In the genomic region with DNA sequence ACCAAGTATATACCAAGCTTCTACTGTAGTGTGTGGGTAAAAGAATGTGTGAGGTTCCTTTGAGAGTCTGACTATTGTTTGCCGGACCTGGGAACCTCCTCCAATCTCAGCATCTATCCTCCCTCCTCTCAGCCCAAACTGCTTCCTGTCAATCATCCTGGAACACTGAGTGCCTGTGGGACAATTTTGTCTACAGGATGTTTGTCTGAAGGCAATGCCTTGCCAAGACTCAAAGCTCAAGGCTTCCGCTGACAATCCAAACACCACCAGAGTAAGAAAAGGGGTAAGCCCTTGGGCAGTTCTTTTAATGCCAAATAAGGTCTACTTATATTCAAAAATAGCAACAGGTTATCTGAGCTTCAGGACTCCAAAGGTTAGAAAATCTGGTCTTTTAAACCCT, we compare ENCODE assay signal across 24 mouse cellular contexts.
DNase-seq lines count a peak whose midpoint lies in the region; ATAC-seq and TF ChIP-seq lines count a peak whose summit lies in the region.
"Had no signal": no experiment of that assay in that cellular context is flagged by ENCODE, and none has a peak within 500 bp of the region (broad histone marks: within the 10 kb centered on the region; RNA-seq: fewer than 3 reads in every experiment).

No protein-coding gene starts in this region.

- no peaks in the 10 kb centered on the region for H3K27me3 ChIP-seq in heart, embryonic 12.5 days (replicated peaks)
- H3K27me3 ChIP-seq in liver, postnatal 0 days (ENCODE audit: insufficient read depth, low read length), result no peaks in the 10 kb centered on the region
- no peaks in the 10 kb centered on the region for H3K27me3 ChIP-seq in liver, embryonic 12.5 days (replicated peaks)
- H3K27me3 ChIP-seq in lung, embryonic 14.5 days (ENCODE audit: insufficient read depth, low read length), result no peaks in the 10 kb centered on the region
- no peaks in the 10 kb centered on the region for H3K27me3 ChIP-seq in kidney, embryonic 16.5 days (ENCODE audit: insufficient read depth, low read length)
- H3K27me3 ChIP-seq: CH12.LX; embryonic facial prominence, embryonic 15.5 days; hindbrain, embryonic 13.5 days; megakaryocyte, embryonic 14.5 days; neural tube, embryonic 13.5 days had no signal

- no peak overlapping the region for H3K9ac ChIP-seq in heart, embryonic 12.5 days
- H3K9ac ChIP-seq in liver, postnatal 0 days (replicated peaks), result no peak overlapping the region
- H3K9ac ChIP-seq in liver, embryonic 12.5 days, result no peak overlapping the region
- H3K9ac ChIP-seq in lung, embryonic 14.5 days, result no peak overlapping the region
- no peak overlapping the region for H3K9ac ChIP-seq in kidney, embryonic 16.5 days (replicated peaks; ENCODE audit: low read length)
- H3K9ac ChIP-seq: embryonic facial prominence, embryonic 15.5 days; hindbrain, embryonic 13.5 days; liver, embryonic 14.5 days; neural tube, embryonic 13.5 days had no signal

- no peak overlapping the region for H3K4me2 ChIP-seq in heart, embryonic 12.5 days
- no peak overlapping the region for H3K4me2 ChIP-seq in liver, postnatal 0 days (ENCODE audit: low read depth, low read length)
- H3K4me2 ChIP-seq in liver, embryonic 12.5 days, result no peak overlapping the region
- no peak overlapping the region for H3K4me2 ChIP-seq in lung, embryonic 14.5 days
- no peak overlapping the region for H3K4me2 ChIP-seq in kidney, embryonic 16.5 days (replicated peaks; ENCODE audit: low read depth, low read length)
- H3K4me2 ChIP-seq: embryonic facial prominence, embryonic 15.5 days; hindbrain, embryonic 13.5 days; neural tube, embryonic 13.5 days had no signal

- peak; percentile 98 for DNase-seq in heart, adult 11 months
- DNase-seq in liver, postnatal 0 days, result no peak
- DNase-seq in lung, embryonic 14.5 days, result peak; percentile 63
- peak; percentile 47 to 55 for DNase-seq in lung, postnatal 4 days
- no peak for DNase-seq in frontal cortex, postnatal 14 days (ENCODE audit: low spot score in 2 of 2)
- DNase-seq: adrenal gland, postnatal 25 days; cerebellum, adult 11-12 months; cerebellum, postnatal 14 days; kidney, adult 9 months; kidney, postnatal 4 days; midbrain, embryonic 14.5 days; right cerebral cortex, postnatal 14 days; thymus, postnatal 14 days had no signal

- 47% methylated on average over 2 of the region's 2 CpGs for WGBS in heart, embryonic 12.5 days
- 63% methylated on average over 2 of the region's 2 CpGs for WGBS in liver, postnatal 0 days (ENCODE audit: insufficient replicate concordance)
- WGBS in liver, embryonic 12.5 days (ENCODE audit: insufficient replicate concordance), result 68% methylated on average over 2 of the region's 2 CpGs
- WGBS in lung, embryonic 14.5 days, result 58% methylated on average over 2 of the region's 2 CpGs
- WGBS in kidney, embryonic 16.5 days, result 76% methylated on average over 2 of the region's 2 CpGs

- no peak overlapping the region for H3K27ac ChIP-seq in heart, embryonic 12.5 days (ENCODE audit: poor library complexity, severe bottlenecking)
- H3K27ac ChIP-seq in liver, postnatal 0 days (ENCODE audit: low read depth), result no peak overlapping the region
- H3K27ac ChIP-seq in liver, embryonic 12.5 days, result no peak overlapping the region
- 0 out of 2 replicates have a peak overlapping the region, but pooled peaks have one; percentile 44 for H3K27ac ChIP-seq in lung, embryonic 14.5 days (ENCODE audit: low read depth)
- no peak overlapping the region for H3K27ac ChIP-seq in kidney, embryonic 16.5 days (ENCODE audit: low read length)
- H3K27ac ChIP-seq: embryonic facial prominence, embryonic 15.5 days; hindbrain, embryonic 13.5 days; liver, embryonic 14.5 days; neural tube, embryonic 13.5 days had no signal

- H3K4me3 ChIP-seq in heart, embryonic 12.5 days, result no peak overlapping the region
- H3K4me3 ChIP-seq in liver, postnatal 0 days (ENCODE audit: low read depth, low read length), result no peak overlapping the region
- no peak overlapping the region for H3K4me3 ChIP-seq in liver, embryonic 12.5 days
- no peak overlapping the region for H3K4me3 ChIP-seq in lung, embryonic 14.5 days (ENCODE audit: low read depth, low read length)
- H3K4me3 ChIP-seq in kidney, embryonic 16.5 days (ENCODE audit: low read length), result no peak overlapping the region
- H3K4me3 ChIP-seq: embryonic facial prominence, embryonic 15.5 days; hindbrain, embryonic 13.5 days; megakaryocyte, embryonic 14.5 days; neural tube, embryonic 13.5 days had no signal

- ATAC-seq in heart, embryonic 12.5 days (ENCODE audit: insufficient number of reproducible peaks, low FRiP score), result no peak
- ATAC-seq in liver, postnatal 0 days, result no peak
- no peak for ATAC-seq in liver, embryonic 12.5 days
- ATAC-seq in lung, embryonic 14.5 days (ENCODE audit: insufficient read depth), result no peak
- no peak for ATAC-seq in kidney, embryonic 16.5 days (ENCODE audit: low FRiP score, low TSS enrichment)
- ATAC-seq: forebrain, embryonic 16.5 days; inflammation-experienced regulatory T-cells, adult 6 months had no signal

- no peak for TF ChIP-seq CTCF in liver, postnatal 0 days (IDR thresholded peaks at IDR 0.05; ENCODE audit: low read depth)
- no peak for TF ChIP-seq CTCF in lung, embryonic 14.5 days (IDR thresholded peaks at IDR 0.05; ENCODE audit: low read depth)

- TF ChIP-seq EP300 in liver, postnatal 0 days (IDR thresholded peaks at IDR 0.05; ENCODE audit: low read depth), result 0 out of 2 replicates have a peak, but pooled peaks have one; percentile 16

- H3K36me3 ChIP-seq in heart, embryonic 12.5 days, result no peaks in the 10 kb centered on the region
- H3K36me3 ChIP-seq in liver, postnatal 0 days (replicated peaks; ENCODE audit: insufficient read depth, low read length), result no peaks in the 10 kb centered on the region
- no peaks in the 10 kb centered on the region for H3K36me3 ChIP-seq in liver, embryonic 12.5 days
- no peaks in the 10 kb centered on the region for H3K36me3 ChIP-seq in lung, embryonic 14.5 days (ENCODE audit: insufficient read depth)
- H3K36me3 ChIP-seq in kidney, embryonic 16.5 days (ENCODE audit: insufficient read depth, low read length), result no peaks in the 10 kb centered on the region
- H3K36me3 ChIP-seq: embryonic facial prominence, embryonic 15.5 days; hindbrain, embryonic 13.5 days; neural tube, embryonic 13.5 days had no signal

- H3K9me3 ChIP-seq in heart, embryonic 12.5 days (replicated peaks), result 0 out of 2 replicates have a peak, but pooled peaks cover 2% of the 10 kb centered on the region
- H3K9me3 ChIP-seq in liver, postnatal 0 days (ENCODE audit: low read length), result no peaks in the 10 kb centered on the region; the same call in 1 of the 2 replicates
- no peaks in the 10 kb centered on the region for H3K9me3 ChIP-seq in liver, embryonic 12.5 days (replicated peaks)
- H3K9me3 ChIP-seq in lung, embryonic 14.5 days (ENCODE audit: low read depth, low read length), result no peaks in the 10 kb centered on the region
- 0 out of 2 replicates have a peak, but pooled peaks cover 3% of the 10 kb centered on the region for H3K9me3 ChIP-seq in kidney, embryonic 16.5 days (ENCODE audit: low read length)
- H3K9me3 ChIP-seq: embryonic facial prominence, embryonic 15.5 days had no signal

- peaks cover 20% of the 10 kb centered on the region for H3K4me1 ChIP-seq in heart, embryonic 12.5 days (replicated peaks)
- 0 out of 2 replicates have a peak, but pooled peaks cover 4% of the 10 kb centered on the region for H3K4me1 ChIP-seq in liver, postnatal 0 days (ENCODE audit: insufficient read depth)
- H3K4me1 ChIP-seq in liver, embryonic 12.5 days, result no peaks in the 10 kb centered on the region
- H3K4me1 ChIP-seq in lung, embryonic 14.5 days (ENCODE audit: insufficient read depth), result peaks cover 22% of the 10 kb centered on the region
- H3K4me1 ChIP-seq in kidney, embryonic 16.5 days (ENCODE audit: insufficient read depth, low read length), result peaks cover 19% of the 10 kb centered on the region
- H3K4me1 ChIP-seq: megakaryocyte, embryonic 14.5 days had no signal

Comparison
In these comparisons a context has a peak if more than half of its experiments do, and no peak if none do; other contexts are left out.
1. DNase-seq: peak in heart, adult 11 months (single experiment), lung, embryonic 14.5 days (single experiment) and lung, postnatal 4 days (2 of 2); none in liver, postnatal 0 days (single experiment) and frontal cortex, postnatal 14 days (0 of 2).